Mouse (Mus musculus) lung, postnatal 0 days (tissue): ENCODE results near the gene Sae1. TPM values are rescaled to one million over a fixed set of nuclear protein-coding genes. Genes with fewer than 3 reads are reported as not detected.

Experiments
- ATAC-seq: fragments of 200-750 bp; cut with Nextera tagmentation; 2 replicates; pipeline ENCODE4 v1.8.0; 2017; ENCODE audit warnings: moderate library complexity
- DNase-seq: peaks from one replicate; pipeline ENCODE4 v3.0.0-alpha.2; 2016; ENCODE audit warnings: low spot score
- H3K27ac ChIP-seq: fragments of 300-500 bp; sonication (generic); 2 replicates; pipeline ENCODE4 v1.5.1; 2014; ENCODE audit warnings: antibody characterized with exemption, mild to moderate bottlenecking, low read length, mixed read lengths
- H3K27me3 ChIP-seq: fragments of 300-500 bp; sonication (generic); replicated peaks from 2 replicates; pipeline ENCODE4 v1.6.1; 2014; ENCODE audit warnings: low read length, mixed read lengths; ENCODE audit not compliant: insufficient read depth
- H3K36me3 ChIP-seq: fragments of 300-500 bp; sonication (generic); 2 replicates; pipeline ENCODE4 v1.6.1; 2014; ENCODE audit warnings: low read length, mixed read lengths; ENCODE audit not compliant: insufficient read depth
- H3K4me1 ChIP-seq: fragments of 300-500 bp; sonication (generic); 2 replicates; pipeline ENCODE4 v1.6.1; 2014; ENCODE audit warnings: antibody characterized with exemption, low read depth, low read length, mixed read lengths; ENCODE audit not compliant: insufficient read depth
- H3K4me2 ChIP-seq: fragments of 300-500 bp; sonication (generic); replicated peaks from 2 replicates; pipeline ENCODE4 v1.6.1; 2014; ENCODE audit warnings: low read depth, mild to moderate bottlenecking, low read length, moderate library complexity, mixed read lengths
- H3K4me3 ChIP-seq: fragments of 300-500 bp; sonication (generic); 2 replicates; pipeline ENCODE4 v1.5.1; 2014; ENCODE audit warnings: low read depth, low read length
- H3K9ac ChIP-seq: fragments of 300-500 bp; sonication (generic); replicated peaks from 2 replicates; pipeline ENCODE4 v1.6.1; 2014; ENCODE audit warnings: low read depth, mild to moderate bottlenecking
- H3K9me3 ChIP-seq: fragments of 300-500 bp; sonication (generic); 2 replicates; pipeline ENCODE4 v1.6.1; 2016; ENCODE audit warnings: low read length, mixed read lengths
- CTCF ChIP-seq: IDR thresholded peaks from 2 replicates; pipeline ENCODE4 v1.5.1; 2016; ENCODE audit warnings: antibody characterized with exemption, mild to moderate bottlenecking
- EP300 ChIP-seq: IDR thresholded peaks from 2 replicates; pipeline ENCODE4 v1.6.1; 2016; ENCODE audit warnings: antibody characterized with exemption, mild to moderate bottlenecking, control low read depth
- WGBS: fragments of 180-500 bp; shearing (Covaris S2); extraction: QIAGEN DNeasy Blood & Tissue Kit; methylation state at CpG from one replicate; pipeline ENCODE4 v1.1.7; 2014; 5-methylcytosine and 5-hydroxymethylcytosine counted together
- polyA plus RNA-seq: library from polyadenylated mRNA; unstranded; fragments of >200 nt; fragmentation: Nextera tagmentation; extraction: Ambion mirVana; gene quantifications from 2 replicates; pipeline ENCODE4 v1.2.1, GENCODE M21; 2015

Sae1 gene
- polyA plus RNA-seq, 1 experiment from 2014 or later, result 84.8 TPM

DNA sequence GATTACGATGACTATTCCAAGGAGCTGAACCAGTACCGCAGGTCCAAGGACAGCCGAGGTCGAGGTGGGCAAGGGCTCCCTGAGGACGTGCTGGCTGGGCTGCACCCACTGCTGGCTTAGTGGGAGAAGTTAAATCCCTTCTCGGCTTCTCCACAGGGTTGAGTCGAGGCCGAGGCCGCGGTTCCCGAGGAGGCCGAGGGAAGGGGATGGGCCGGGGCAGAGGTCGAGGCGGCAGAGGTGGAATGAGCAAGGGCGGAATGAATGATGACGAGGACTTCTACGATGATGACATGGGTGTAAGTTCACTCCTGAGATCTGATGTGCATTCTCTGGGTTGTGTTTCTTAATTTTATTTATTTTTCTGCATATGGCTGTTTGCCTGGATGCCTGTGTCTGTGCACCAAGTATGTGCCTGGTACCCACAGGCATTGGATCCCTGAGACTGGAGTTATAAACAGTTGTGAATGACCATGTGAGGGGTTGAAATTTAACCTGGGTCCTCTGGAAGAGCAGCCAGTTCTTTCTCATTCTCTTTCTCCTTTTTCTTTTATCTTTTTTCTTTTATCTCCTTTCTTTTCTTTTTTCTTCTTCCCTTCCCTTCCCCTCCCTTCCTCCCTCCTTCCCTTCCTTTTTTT is 34.7 kb upstream of the Sae1 start:
- Histone ChIP-seq H3K9ac (no peak overlapping the region), H3K4me2 (no peak overlapping the region), H3K27me3 (no peaks in the 10 kb centered on the region), H3K27ac (no peak overlapping the region), H3K36me3 (peaks cover 53% of the 10 kb centered on the region), H3K9me3 (no peaks in the 10 kb centered on the region), H3K4me1 (no peaks in the 10 kb centered on the region), H3K4me3 (no peak overlapping the region)
- WGBS, result 83% methylated on average over 18 of the region's 18 CpGs
- DNase-seq (no peak), ATAC-seq (no peak)
- TF ChIP-seq EP300, result no peak
- TF ChIP-seq CTCF, result no peak

DNA sequence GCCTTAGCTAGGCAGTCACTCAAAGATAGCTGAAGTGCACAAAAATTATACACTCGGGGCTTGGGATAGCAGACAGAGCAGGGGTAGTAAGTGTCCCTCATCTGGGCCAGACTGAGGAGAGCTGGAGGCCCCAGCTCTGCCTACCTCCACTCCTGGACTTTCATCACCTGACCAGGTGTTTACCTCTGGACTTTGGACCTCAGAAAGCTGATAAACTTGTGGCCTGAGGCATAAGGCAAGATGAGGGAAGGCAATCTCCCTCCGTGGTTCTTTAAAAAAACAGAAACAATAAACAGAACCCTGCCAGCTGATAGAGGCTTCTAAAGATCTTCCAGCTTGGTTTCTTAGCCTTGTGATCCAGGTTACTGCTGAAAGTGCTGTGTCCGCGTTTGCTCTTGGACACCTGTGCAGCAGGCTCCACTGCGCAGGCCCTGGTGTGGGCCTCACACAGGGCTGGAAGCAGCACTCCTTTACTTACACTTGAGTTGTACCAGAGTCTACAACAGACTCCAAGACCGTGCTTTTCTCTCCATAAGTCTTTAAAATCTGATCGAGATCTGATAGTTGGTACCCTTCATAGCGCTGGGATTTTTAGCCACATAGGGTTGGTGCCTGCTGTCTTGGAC is 33.0 kb upstream of the Sae1 start:
- H3K9ac ChIP-seq, result no peak overlapping the region
- H3K27me3 ChIP-seq, result no peaks in the 10 kb centered on the region
- no peak for DNase-seq
- TF ChIP-seq EP300 (no peak), CTCF (no peak)
- no peak overlapping the region for H3K27ac ChIP-seq
- H3K4me1 ChIP-seq, result peaks cover 8% of the 10 kb centered on the region; the same call in 1 of the 2 replicates
- 90% methylated on average over 8 of the region's 8 CpGs for WGBS
- H3K9me3 ChIP-seq, result no peaks in the 10 kb centered on the region
- H3K36me3 ChIP-seq, result peaks cover 42% of the 10 kb centered on the region
- H3K4me2 ChIP-seq, result no peak overlapping the region
- no peak for ATAC-seq
- H3K4me3 ChIP-seq, result no peak overlapping the region

DNA sequence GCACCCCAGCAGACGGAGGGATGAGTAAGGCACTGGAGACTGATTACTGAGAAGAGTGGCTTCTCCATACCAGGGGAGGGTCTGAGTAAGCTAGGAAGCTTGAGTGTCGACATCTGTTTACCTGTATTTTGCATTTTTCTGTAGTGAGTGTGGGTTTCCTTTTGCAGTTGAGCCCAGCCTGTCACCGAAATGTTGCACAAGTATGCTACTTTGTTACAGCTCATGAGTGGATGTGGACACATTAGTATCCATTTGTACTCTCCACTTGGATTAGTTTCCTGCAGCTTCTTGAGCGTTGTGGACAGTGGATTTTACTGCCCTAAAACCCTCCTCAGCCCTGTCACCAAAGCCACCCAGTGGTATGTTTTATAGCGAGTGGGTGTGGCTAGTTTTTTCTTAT is 31.1 kb upstream of the Sae1 start:
- Histone ChIP-seq H3K27ac (no peak overlapping the region), H3K9me3 (no peaks in the 10 kb centered on the region), H3K27me3 (no peaks in the 10 kb centered on the region), H3K4me3 (no peak overlapping the region), H3K4me2 (no peak overlapping the region), H3K36me3 (peaks cover 24% of the 10 kb centered on the region), H3K4me1 (peaks cover 8% of the 10 kb centered on the region; the same call in 1 of the 2 replicates), H3K9ac (no peak overlapping the region)
- TF ChIP-seq EP300 (0 out of 2 replicates have a peak, but pooled peaks have one; percentile 20), CTCF (peak; percentile 40)
- DNase-seq (peak; percentile 46), ATAC-seq (no peak)
- WGBS, result 75% methylated on average over 5 of the region's 5 CpGs

DNA sequence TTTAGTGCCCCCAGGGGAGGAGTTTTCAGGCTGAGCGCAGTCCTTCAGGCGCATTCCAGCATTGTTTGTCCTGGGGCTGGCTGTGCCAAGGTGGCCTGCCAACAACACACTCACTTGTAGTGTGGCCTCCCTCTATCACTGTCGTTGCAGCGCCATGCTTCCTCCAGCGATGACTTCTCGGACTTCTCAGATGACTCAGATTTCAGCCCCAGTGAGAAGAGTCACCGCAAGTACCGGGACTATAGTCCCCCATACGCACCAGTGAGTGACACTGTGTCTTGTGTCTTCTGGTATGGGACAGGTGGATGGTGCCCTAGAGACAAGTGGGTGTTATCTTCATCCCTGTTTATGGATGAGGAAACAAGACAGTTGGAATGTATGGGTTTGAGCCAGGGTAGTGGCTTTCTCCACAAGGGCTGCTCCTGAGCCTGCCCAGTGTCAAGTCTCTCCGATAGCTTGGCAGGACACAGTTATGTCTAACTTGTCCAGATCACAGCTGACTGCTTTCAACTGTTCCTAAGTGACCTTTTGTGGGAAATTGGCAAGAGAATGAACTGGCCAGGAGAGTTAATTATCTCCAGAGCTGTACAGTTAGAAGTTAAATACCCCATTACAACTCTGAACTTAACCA is 29.6 kb upstream of the Sae1 start:
- Histone ChIP-seq H3K9ac (no peak overlapping the region), H3K27ac (peak overlapping the region; percentile 74), H3K4me3 (no peak overlapping the region), H3K36me3 (peaks cover 19% of the 10 kb centered on the region), H3K9me3 (no peaks in the 10 kb centered on the region), H3K27me3 (no peaks in the 10 kb centered on the region), H3K4me2 (no peak overlapping the region), H3K4me1 (peaks cover 8% of the 10 kb centered on the region; the same call in 1 of the 2 replicates)
- 52% methylated on average over 10 of the region's 10 CpGs for WGBS
- DNase-seq (peak; percentile 80), ATAC-seq (peak; percentile 73)
- no peak for TF ChIP-seq CTCF
- TF ChIP-seq EP300, result no peak

DNA sequence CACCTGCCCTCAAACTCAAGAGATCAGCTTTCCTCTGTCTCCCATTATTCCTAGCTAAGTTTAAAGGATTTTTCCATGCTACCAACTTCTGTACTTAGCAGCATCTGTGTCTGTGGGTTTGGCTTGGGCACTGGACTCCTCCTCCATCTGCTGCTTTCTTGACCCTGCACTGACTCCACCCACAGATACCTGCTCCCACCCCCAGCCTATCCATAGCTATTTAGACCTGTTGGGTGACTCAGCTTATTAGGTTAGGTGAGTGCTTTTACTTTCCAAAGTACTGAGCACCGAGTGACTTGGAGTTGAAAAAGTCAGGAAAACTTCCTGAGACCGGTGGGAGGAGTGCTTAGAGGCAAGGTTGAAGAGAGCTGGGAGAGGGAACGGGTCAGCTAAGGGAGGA is 27.8 kb upstream of the Sae1 start:
- peak; percentile 81 for ATAC-seq
- Histone ChIP-seq H3K4me3 (no peak overlapping the region), H3K4me2 (no peak overlapping the region), H3K9ac (no peak overlapping the region), H3K27ac (peak overlapping the region; percentile 74), H3K36me3 (peaks cover 4% of the 10 kb centered on the region; the same call in 1 of the 2 replicates), H3K4me1 (peaks cover 12% of the 10 kb centered on the region; the same call in 1 of the 2 replicates), H3K9me3 (no peaks in the 10 kb centered on the region), H3K27me3 (no peaks in the 10 kb centered on the region)
- no peak for TF ChIP-seq CTCF
- no peak for TF ChIP-seq EP300
- DNase-seq, result peak; percentile 88
- WGBS, result 52% methylated on average over 3 of the region's 3 CpGs

DNA sequence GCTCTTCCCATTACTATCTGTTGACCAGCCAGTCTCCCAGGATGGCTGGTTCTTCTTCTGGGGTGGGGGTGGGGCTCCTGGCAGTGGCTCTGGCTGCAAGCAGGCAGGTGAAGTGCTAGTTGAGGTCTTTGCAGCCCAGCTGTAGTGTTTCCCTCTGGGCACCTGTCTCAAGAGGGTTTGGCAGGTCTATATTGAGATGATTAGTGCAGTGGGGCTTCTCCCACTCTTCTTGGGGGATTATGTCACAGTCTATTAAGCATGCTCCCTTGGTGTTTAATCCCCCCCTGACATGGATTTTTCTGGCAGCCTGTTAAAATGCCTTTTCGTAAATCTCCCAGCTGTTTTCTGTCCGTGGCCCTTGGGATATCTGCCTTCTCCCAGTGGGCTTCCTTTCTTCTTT is 25.3 kb upstream of the Sae1 start:
- DNase-seq (peak; percentile 35), ATAC-seq (no peak)
- TF ChIP-seq CTCF, result no peak
- TF ChIP-seq EP300, result no peak
- Histone ChIP-seq H3K4me2 (no peak overlapping the region), H3K27ac (no peak overlapping the region), H3K36me3 (no peaks in the 10 kb centered on the region), H3K27me3 (no peaks in the 10 kb centered on the region), H3K9ac (no peak overlapping the region), H3K4me3 (no peak overlapping the region), H3K4me1 (peaks cover 12% of the 10 kb centered on the region; the same call in 1 of the 2 replicates), H3K9me3 (no peaks in the 10 kb centered on the region)
- 60% methylated on average over 2 of the region's 2 CpGs for WGBS
